Mouse (Mus musculus): ENCODE measurements around the gene Isca1. TPM values are rescaled to one million over a fixed set of nuclear protein-coding genes. Genes with fewer than 3 reads are reported as not detected.
"Not testable (repeated sequence)": the region's sequence is repeated elsewhere in the genome, so short reads cannot be mapped to it uniquely, and the experiment has no call there.

Isca1 gene
- polyA plus RNA-seq, 1 experiment, result 68.6 TPM

DNA sequence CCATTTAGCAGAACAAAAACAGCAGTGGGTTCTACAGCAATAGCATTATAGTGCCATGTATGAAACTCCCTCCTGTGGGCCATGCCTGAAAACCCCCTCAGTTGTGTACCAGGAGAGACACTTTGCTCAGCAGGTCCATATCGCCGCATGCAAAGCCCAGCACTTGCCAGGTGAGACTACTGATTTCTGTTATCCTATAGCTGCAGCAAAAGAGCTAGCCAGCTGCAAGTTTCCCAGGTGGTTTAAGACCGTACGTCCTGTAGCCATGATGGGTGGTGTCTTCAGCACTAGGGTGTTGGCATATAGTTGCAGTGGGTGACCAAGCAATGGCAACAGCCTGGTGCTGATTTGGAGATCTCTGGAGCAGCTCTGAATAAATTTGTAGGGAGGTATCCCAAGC is 30.2 kb downstream of the Isca1 start:
- Histone ChIP-seq H3K4me3 (replicated peaks) (peak overlapping the region; percentile 35), H3K27me3 (ENCODE audit: control insufficient read depth) (peaks cover 5% of the 10 kb centered on the region; the same call in 1 of the 2 replicates), H3K9me3 (ENCODE audit: control insufficient read depth, low read length) (no peaks in the 10 kb centered on the region), H3K36me3 (ENCODE audit: control insufficient read depth) (peaks cover 3% of the 10 kb centered on the region), H3K4me1 (ENCODE audit: control insufficient read depth) (peaks cover 83% of the 10 kb centered on the region)
- TF ChIP-seq GATA1 (IDR thresholded peaks at IDR 0.05; ENCODE audit: low read length), result peak; percentile 72
- peak; percentile 92 for TF ChIP-seq TAL1 (IDR thresholded peaks at IDR 0.05; ENCODE audit: low read length)

- Histone ChIP-seq H3K4me1 (ENCODE audit: control insufficient read depth) (peaks cover 91% of the 10 kb centered on the region), H3K36me3 (ENCODE audit: control insufficient read depth) (peaks cover 3% of the 10 kb centered on the region), H3K9me3 (ENCODE audit: control insufficient read depth, low read length) (no peaks in the 10 kb centered on the region), H3K27me3 (ENCODE audit: control insufficient read depth) (0 out of 2 replicates have a peak, but pooled peaks cover 3% of the 10 kb centered on the region), H3K4me3 (replicated peaks) (peak overlapping the region; percentile 54)
- TF ChIP-seq GATA1 (IDR thresholded peaks at IDR 0.05; ENCODE audit: low read length) (peak; percentile 65), TAL1 (IDR thresholded peaks at IDR 0.05; ENCODE audit: low read length) (peak; percentile 75)
These were observed 31.2 kb downstream of the Isca1 start for GRCm38 (mm10) chr13:59738455-59738854.

GRCm38 (mm10) chr13:59735190-59735589 is 34.4 kb downstream of the Isca1 start:
- H3K36me3 ChIP-seq (ENCODE audit: control insufficient read depth), result no peaks in the 10 kb centered on the region; the same call in 1 of the 2 replicates
- peaks cover 96% of the 10 kb centered on the region for H3K4me1 ChIP-seq (ENCODE audit: control insufficient read depth)
- no peak for TF ChIP-seq TAL1 (IDR thresholded peaks at IDR 0.05; ENCODE audit: low read length)
- TF ChIP-seq GATA1 (IDR thresholded peaks at IDR 0.05; ENCODE audit: low read length), result no peak
- no peaks in the 10 kb centered on the region for H3K9me3 ChIP-seq (ENCODE audit: control insufficient read depth, low read length)
- H3K4me3 ChIP-seq (replicated peaks), result no peak overlapping the region
- H3K27me3 ChIP-seq (ENCODE audit: control insufficient read depth), result no peaks in the 10 kb centered on the region

DNA sequence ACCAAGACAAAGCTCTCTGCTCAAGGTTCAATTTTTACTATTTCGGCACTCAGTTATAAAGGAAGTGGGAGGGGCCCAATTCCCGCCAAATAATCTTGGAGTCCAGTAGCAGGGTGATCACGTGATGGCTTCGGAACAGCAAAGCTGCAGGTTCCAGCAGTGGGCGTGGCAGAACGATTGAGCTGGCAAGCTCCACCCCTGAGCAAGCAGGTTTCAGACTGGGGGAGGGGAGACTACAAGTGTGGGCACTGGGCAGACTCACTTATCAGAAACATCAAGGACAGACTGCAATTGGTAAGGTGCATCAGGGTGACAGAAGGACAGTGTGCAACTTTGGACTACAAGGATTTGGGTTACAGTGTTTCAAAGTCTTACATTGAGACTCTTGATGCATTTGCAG is 35.3 kb downstream of the Isca1 start:
- H3K9me3 ChIP-seq (ENCODE audit: control insufficient read depth, low read length); H3K27me3 ChIP-seq (ENCODE audit: control insufficient read depth); H3K36me3 ChIP-seq (ENCODE audit: control insufficient read depth): not testable (repeated sequence)
- Histone ChIP-seq H3K4me3 (replicated peaks) (peak overlapping the region; percentile 26), H3K4me1 (ENCODE audit: control insufficient read depth) (peaks cover 91% of the 10 kb centered on the region)

DNA sequence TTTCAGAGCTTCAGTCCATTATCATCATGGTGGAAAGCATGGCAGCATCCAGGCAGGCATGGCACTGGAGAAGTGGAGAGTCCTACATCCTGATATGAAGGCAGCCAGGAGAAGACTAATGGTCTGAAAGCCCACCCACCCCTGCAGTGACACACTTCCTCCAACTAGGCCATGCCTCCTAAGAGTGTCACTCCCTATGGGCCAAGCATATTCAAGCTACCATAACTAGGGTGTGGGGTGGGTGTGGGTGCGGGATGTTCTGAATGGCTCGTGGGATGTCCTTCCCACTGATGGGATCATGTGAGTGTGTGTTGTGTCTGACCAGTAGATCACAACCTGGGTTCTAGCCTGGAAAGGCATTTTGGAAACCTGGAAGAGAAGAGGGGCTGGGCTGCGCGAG is 35.7 kb downstream of the Isca1 start:
- H3K36me3 ChIP-seq (ENCODE audit: control insufficient read depth), result no peaks in the 10 kb centered on the region; the same call in 1 of the 2 replicates
- H3K4me3 ChIP-seq (replicated peaks), result peak overlapping the region; percentile 35
- no peak for TF ChIP-seq TAL1 (IDR thresholded peaks at IDR 0.05; ENCODE audit: low read length)
- TF ChIP-seq GATA1 (IDR thresholded peaks at IDR 0.05; ENCODE audit: low read length), result no peak
- H3K4me1 ChIP-seq (ENCODE audit: control insufficient read depth), result peaks cover 91% of the 10 kb centered on the region
- no peaks in the 10 kb centered on the region for H3K27me3 ChIP-seq (ENCODE audit: control insufficient read depth)
- no peaks in the 10 kb centered on the region for H3K9me3 ChIP-seq (ENCODE audit: control insufficient read depth, low read length)

GRCm38 (mm10) chr13:59731652-59732051 is 38.0 kb downstream of the Isca1 start, which contains the start of gene Spata31d1d:
Spata31d1d (minus strand) TSS chr13:59731752.
- Histone ChIP-seq H3K4me3 (replicated peaks) (no peak within 1 kb of the TSS), H3K36me3 (ENCODE audit: control insufficient read depth) (no peaks in the 10 kb centered on the region), H3K27me3 (ENCODE audit: control insufficient read depth) (peaks cover 12% of the 10 kb centered on the region), H3K4me1 (ENCODE audit: control insufficient read depth) (peaks cover 81% of the 10 kb centered on the region), H3K9me3 (ENCODE audit: control insufficient read depth, low read length) (no peaks in the 10 kb centered on the region)
- no peak for TF ChIP-seq GATA1 (IDR thresholded peaks at IDR 0.05; ENCODE audit: low read length)
- no peak for TF ChIP-seq TAL1 (IDR thresholded peaks at IDR 0.05; ENCODE audit: low read length)

- Histone ChIP-seq H3K9me3 (ENCODE audit: control insufficient read depth, low read length) (no peaks in the 10 kb centered on the region), H3K36me3 (ENCODE audit: control insufficient read depth) (no peaks in the 10 kb centered on the region), H3K27me3 (ENCODE audit: control insufficient read depth) (peaks cover 33% of the 10 kb centered on the region), H3K4me1 (ENCODE audit: control insufficient read depth) (peaks cover 66% of the 10 kb centered on the region), H3K4me3 (replicated peaks) (no peak overlapping the region)
- TF ChIP-seq GATA1 (IDR thresholded peaks at IDR 0.05; ENCODE audit: low read length) (no peak), TAL1 (IDR thresholded peaks at IDR 0.05; ENCODE audit: low read length) (no peak)
These were observed 41.1 kb downstream of the Isca1 start for GRCm38 (mm10) chr13:59728378-59729093.

DNA sequence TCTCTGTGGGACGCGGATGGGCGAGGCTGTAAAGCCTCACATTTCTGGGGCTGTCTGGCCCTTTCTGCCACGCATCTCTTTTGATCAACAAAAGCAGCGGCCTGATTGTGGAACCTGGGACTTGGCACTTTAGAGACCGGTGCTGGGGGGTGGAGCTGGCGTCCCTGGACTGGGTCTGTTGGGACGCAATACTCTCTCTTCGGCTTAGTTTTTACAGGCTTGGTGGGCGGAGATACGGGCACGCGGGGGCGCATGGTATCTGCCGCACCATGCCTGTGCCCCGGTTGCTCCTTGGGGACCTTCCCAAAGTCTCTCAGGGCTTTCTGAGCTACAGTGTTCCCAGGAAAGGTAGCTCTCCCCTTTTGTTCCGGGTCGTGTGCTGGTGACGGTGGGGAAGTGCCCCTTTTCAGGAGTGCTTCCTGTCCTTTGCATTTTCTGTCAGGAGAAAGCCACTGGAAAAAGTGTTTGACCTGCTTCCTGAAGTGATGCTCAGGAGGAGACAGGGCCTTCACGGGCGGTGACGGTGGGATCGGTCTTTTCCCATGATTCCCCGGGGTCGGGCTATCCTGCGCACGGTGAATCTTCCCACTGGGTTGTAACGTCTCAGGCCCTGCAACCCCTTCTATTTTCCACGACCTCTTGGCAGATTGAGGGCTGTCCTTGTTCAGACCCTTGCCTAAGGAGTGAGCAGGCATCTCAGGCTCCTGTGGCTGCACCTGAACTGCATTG is 43.3 kb downstream of the Isca1 start:
- Histone ChIP-seq H3K27me3 (ENCODE audit: control insufficient read depth) (peaks cover 33% of the 10 kb centered on the region), H3K9me3 (ENCODE audit: control insufficient read depth, low read length) (no peaks in the 10 kb centered on the region), H3K36me3 (ENCODE audit: control insufficient read depth) (no peaks in the 10 kb centered on the region), H3K4me1 (ENCODE audit: control insufficient read depth) (peaks cover 59% of the 10 kb centered on the region), H3K4me3 (replicated peaks) (no peak overlapping the region)
- TF ChIP-seq GATA1 (IDR thresholded peaks at IDR 0.05; ENCODE audit: low read length), result no peak
- no peak for TF ChIP-seq TAL1 (IDR thresholded peaks at IDR 0.05; ENCODE audit: low read length)

DNA sequence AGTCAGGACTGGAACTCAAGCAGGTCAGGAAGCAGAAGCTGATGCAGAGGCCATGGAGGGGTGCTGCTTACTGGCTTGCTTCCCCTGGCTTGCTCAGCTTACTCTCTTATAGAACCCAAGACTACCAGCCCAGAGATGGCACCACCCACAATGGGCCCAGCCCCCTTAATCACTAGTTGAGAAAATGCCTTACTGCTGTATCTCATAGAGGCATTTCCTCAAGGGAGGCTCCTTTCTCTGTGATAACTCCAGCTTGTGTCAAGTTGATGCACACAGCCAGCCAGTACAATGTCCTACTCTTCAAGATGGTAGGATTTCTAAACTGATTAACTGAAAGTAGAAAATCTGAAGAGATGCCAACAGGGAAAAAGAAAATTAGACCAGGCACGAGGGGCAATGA is 47.5 kb downstream of the Isca1 start:
- H3K36me3 ChIP-seq (ENCODE audit: control insufficient read depth); H3K9me3 ChIP-seq (ENCODE audit: control insufficient read depth, low read length); H3K4me3 ChIP-seq (replicated peaks): not testable (repeated sequence)
- H3K27me3 ChIP-seq (ENCODE audit: control insufficient read depth), result peaks cover 25% of the 10 kb centered on the region
- peaks cover 54% of the 10 kb centered on the region for H3K4me1 ChIP-seq (ENCODE audit: control insufficient read depth)
